Mouse (Mus musculus): Measurements from ENCODE around the gene H2-K1.
"Not testable (repeated sequence)": the region's sequence is repeated elsewhere in the genome, so short reads cannot be mapped to it uniquely, and the experiment has no call there.

Gene H2-K1

GRCm38 (mm10) chr17:33954646-33955554, 45.2 kb downstream of the H2-K1 start:
- DNase-seq (ENCODE audit: low spot score): no peak

GRCm38 (mm10) chr17:33953961-33954565, 46.1 kb downstream of the H2-K1 start:
- no peak for DNase-seq (ENCODE audit: low spot score)

- no peak for DNase-seq (ENCODE audit: low spot score)
Measured at GRCm38 (mm10) chr17:33953310-33953709, 46.8 kb downstream of the H2-K1 start.

GRCm38 (mm10) chr17:33952879-33953278, 47.3 kb downstream of the H2-K1 start:
- no peak for DNase-seq (ENCODE audit: low spot score)

- DNase-seq (ENCODE audit: low spot score): not testable (repeated sequence)
Measured at GRCm38 (mm10) chr17:33952015-33952414, 48.1 kb downstream of the H2-K1 start.

GRCm38 (mm10) chr17:33951021-33951946, 48.9 kb downstream of the H2-K1 start, which contains the start of gene B3galt4:
TSS of gene B3galt4 (minus strand) at chr17:33951488.
- peak; percentile 87 for DNase-seq (ENCODE audit: low spot score)

- no peak for DNase-seq (ENCODE audit: low spot score)
Measured at GRCm38 (mm10) chr17:33950131-33950625, 50.0 kb downstream of the H2-K1 start.

- DNase-seq (ENCODE audit: low spot score): no peak
Measured at GRCm38 (mm10) chr17:33948905-33949537, 51.1 kb downstream of the H2-K1 start.

- no peak for DNase-seq (ENCODE audit: low spot score)
Measured at GRCm38 (mm10) chr17:33948090-33948904, 51.9 kb downstream of the H2-K1 start.

GRCm38 (mm10) chr17:33947430-33948089, 52.6 kb downstream of the H2-K1 start:
- DNase-seq (ENCODE audit: low spot score): peak; percentile 77

All from T-cell, adult 2 months (primary cell).